Mouse (Mus musculus) cerebellum, adult 2 months (tissue): ENCODE data around the gene Jak3. TPM values are rescaled to one million over a fixed set of nuclear protein-coding genes. Genes with fewer than 3 reads are reported as not detected.

Experiments used
- DNase-seq, 2 experiments: peaks; one replicate each; pipeline ENCODE4 v3.0.0; 2021
- H3K27ac ChIP-seq: fragments of 200-500 bp; 2 replicates; pipeline ENCODE4 v1.5.1; 2012; ENCODE audit warnings: low read length, control low read depth, inconsistent platforms; ENCODE audit not compliant: insufficient read depth
- H3K27me3 ChIP-seq: fragments of 200-500 bp; 2 replicates; pipeline ENCODE4 v1.6.1; 2012; ENCODE audit warnings: inconsistent platforms, mild to moderate bottlenecking, low read length, moderate library complexity; ENCODE audit not compliant: control insufficient read depth, insufficient read depth
- H3K4me1 ChIP-seq: fragments of 200-500 bp; 2 replicates; pipeline ENCODE4 v1.6.1; 2011; ENCODE audit warnings: low read length; ENCODE audit not compliant: control insufficient read depth, insufficient read depth
- H3K4me3 ChIP-seq: fragments of 200-500 bp; replicated peaks from 2 replicates; pipeline ENCODE3; 2011; ENCODE audit warnings: mild to moderate bottlenecking, low read depth, low read length, control low read depth; ENCODE audit not compliant: insufficient read depth
- CTCF ChIP-seq: fragments of 200-500 bp; IDR thresholded peaks from 2 replicates; pipeline ENCODE4 v1.5.1; 2011; ENCODE audit warnings: low read depth, mild to moderate bottlenecking, control low read depth, low read length, moderate library complexity, borderline replicate concordance; ENCODE audit not compliant: insufficient read depth
- POLR2A ChIP-seq: fragments of 200-500 bp; IDR thresholded peaks from 2 replicates; pipeline ENCODE4 v1.6.1; 2011; ENCODE audit warnings: low read length, control low read depth, borderline replicate concordance; ENCODE audit not compliant: insufficient read depth
- WGBS: fragments of 180-500 bp; shearing (Covaris S2); methylation state at CpG from one replicate; pipeline ENCODE4 v1.1.7; 2018; 5-methylcytosine and 5-hydroxymethylcytosine counted together
- polyA plus RNA-seq: library from polyadenylated mRNA; depleted of rRNA; stranded (reverse); fragments of >200 nt; gene quantifications from 2 replicates; pipeline ENCODE4 v1.2.3, GENCODE M21; 2012

Jak3 gene
- polyA plus RNA-seq, 1 experiment, result 3.6 TPM

GRCm38 (mm10) chr8:71631897-71632296 is 44.2 kb upstream of the Jak3 start:
- TF ChIP-seq POLR2A, result no peak
- no peak for TF ChIP-seq CTCF
- no peaks in the 10 kb centered on the region for H3K27me3 ChIP-seq
- 60% methylated on average over 2 of the region's 2 CpGs for WGBS
- no peak for DNase-seq
- H3K4me1 ChIP-seq, result peaks cover 10% of the 10 kb centered on the region
- H3K27ac ChIP-seq, result no peak overlapping the region
- H3K4me3 ChIP-seq, result no peak overlapping the region

DNA sequence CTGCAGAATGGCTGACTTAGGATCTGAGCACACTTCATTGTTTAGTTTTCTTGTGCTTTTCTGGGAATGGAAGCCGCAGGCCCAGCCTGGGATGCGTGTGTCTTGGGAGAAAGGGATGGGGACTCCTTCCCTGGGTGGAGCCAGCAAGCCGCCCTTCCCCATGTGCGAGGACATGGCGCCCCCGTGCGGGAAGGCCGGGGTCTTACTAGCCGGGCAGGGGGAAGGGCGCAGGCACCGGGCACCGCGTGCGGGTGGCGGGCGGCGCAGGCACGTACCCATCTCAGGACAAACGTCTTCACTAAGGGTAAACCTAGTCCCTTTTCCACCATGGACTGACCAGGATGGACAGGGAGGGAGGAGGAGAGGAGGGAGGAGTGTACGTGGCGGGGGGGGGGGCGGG is 42.9 kb upstream of the Jak3 start:
- TF ChIP-seq POLR2A (no peak), CTCF (no peak; the same call in 1 of the 2 replicates)
- no peak overlapping the region for H3K4me3 ChIP-seq
- DNase-seq, result no peak
- H3K4me1 ChIP-seq, result peaks cover 12% of the 10 kb centered on the region
- H3K27me3 ChIP-seq, result no peaks in the 10 kb centered on the region
- 44% methylated on average over 19 of the region's 22 CpGs for WGBS
- no peak overlapping the region for H3K27ac ChIP-seq

- no peaks in the 10 kb centered on the region for H3K27me3 ChIP-seq
- DNase-seq, result no peak
- TF ChIP-seq POLR2A, result no peak
- TF ChIP-seq CTCF, result no peak
- no peak overlapping the region for H3K4me3 ChIP-seq
- H3K4me1 ChIP-seq, result peaks cover 14% of the 10 kb centered on the region
- 39% methylated on average over 26 of the region's 26 CpGs for WGBS
- no peak overlapping the region for H3K27ac ChIP-seq
Observed at GRCm38 (mm10) chr8:71633981-71634667, 42.0 kb upstream of the Jak3 start.

GRCm38 (mm10) chr8:71637149-71638095 is 38.7 kb upstream of the Jak3 start:
- H3K4me3 ChIP-seq, result no peak overlapping the region
- H3K27ac ChIP-seq, result no peak overlapping the region
- H3K4me1 ChIP-seq, result peaks cover 14% of the 10 kb centered on the region
- 70% methylated on average over 8 of the region's 8 CpGs for WGBS
- H3K27me3 ChIP-seq, result no peaks in the 10 kb centered on the region
- DNase-seq, result no peak
- no peak for TF ChIP-seq POLR2A
- no peak for TF ChIP-seq CTCF

DNA sequence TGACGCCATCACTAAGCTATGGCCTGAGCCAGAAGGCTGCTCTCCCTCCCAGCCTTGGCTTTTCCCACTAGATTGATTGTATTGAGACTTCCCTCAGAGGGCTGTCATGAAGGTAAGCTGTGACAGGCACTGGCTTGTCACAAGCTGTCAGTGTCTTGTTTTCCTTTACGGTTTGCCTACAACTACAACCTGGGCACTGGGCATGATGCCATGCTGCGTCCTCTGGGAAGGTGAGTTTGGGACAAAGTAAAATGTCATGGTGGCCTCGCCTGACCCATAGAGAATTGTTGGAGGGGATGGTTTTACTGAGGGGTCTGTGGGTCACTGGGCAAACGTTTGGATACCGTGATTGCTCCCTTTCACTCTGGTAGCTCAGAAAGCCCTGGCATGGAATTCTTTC is 37.8 kb upstream of the Jak3 start:
- TF ChIP-seq CTCF, result no peak
- TF ChIP-seq POLR2A, result no peak
- no peaks in the 10 kb centered on the region for H3K27me3 ChIP-seq
- WGBS, result 40% methylated on average over 6 of the region's 6 CpGs
- H3K4me1 ChIP-seq, result peaks cover 14% of the 10 kb centered on the region
- DNase-seq, result no peak
- H3K4me3 ChIP-seq, result no peak overlapping the region
- no peak overlapping the region for H3K27ac ChIP-seq

DNA sequence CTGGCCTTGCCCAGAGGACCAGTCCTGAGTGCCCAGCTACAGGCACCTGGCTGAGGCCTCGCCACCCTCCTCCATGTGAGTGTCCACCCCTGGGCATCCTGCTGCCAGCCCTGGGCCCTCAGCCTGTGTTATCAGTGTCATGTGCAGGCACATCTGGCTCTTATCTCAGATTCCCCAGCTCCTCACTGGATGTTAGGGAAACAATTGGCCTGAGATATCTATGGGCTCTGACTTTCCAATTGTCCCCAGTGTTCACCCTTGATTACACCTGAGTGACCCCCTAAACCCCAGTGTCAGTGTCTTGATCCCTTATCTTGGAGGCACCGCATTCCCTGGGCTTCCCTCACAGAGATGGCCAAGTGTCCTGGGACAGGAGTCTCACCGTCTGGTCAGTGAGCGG is 36.8 kb upstream of the Jak3 start:
- Histone ChIP-seq H3K4me1 (peaks cover 14% of the 10 kb centered on the region), H3K27me3 (no peaks in the 10 kb centered on the region), H3K27ac (no peak overlapping the region), H3K4me3 (no peak overlapping the region)
- 96% methylated on average over 4 of the region's 4 CpGs for WGBS
- TF ChIP-seq POLR2A, result no peak
- TF ChIP-seq CTCF, result no peak
- no peak for DNase-seq

- no peak for TF ChIP-seq CTCF
- no peak for TF ChIP-seq POLR2A
- no peak overlapping the region for H3K27ac ChIP-seq
- H3K27me3 ChIP-seq, result no peaks in the 10 kb centered on the region
- no peaks in the 10 kb centered on the region for H3K4me1 ChIP-seq
- no peak overlapping the region for H3K4me3 ChIP-seq
- DNase-seq, result no peak
- 78% methylated on average over 9 of the region's 9 CpGs for WGBS
Observed at GRCm38 (mm10) chr8:71645510-71645909, 30.6 kb upstream of the Jak3 start.

DNA sequence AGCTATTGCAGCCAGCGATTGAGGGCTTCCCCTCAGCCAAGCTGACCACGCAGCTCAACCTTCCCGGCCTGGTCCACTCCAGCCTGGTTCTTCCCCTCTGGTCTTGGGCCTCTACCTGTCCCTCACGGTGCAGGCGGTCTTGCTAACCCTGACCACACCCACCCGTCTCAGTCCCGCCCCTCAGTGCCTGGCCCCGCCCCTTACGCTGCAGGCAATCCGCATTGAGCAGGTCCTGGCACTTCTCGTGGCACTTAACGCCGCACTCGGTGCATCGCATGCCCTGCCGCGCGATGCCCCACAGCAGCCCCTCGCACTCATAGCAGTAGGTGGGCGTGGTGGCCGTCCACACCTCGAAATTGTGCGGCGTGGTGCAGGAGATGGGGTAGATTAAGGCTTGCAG is 21.5 kb upstream of the Jak3 start:
- Histone ChIP-seq H3K27me3 (no peaks in the 10 kb centered on the region), H3K4me1 (peaks cover 15% of the 10 kb centered on the region), H3K4me3 (no peak overlapping the region), H3K27ac (no peak overlapping the region)
- WGBS, result 28% methylated on average over 24 of the region's 24 CpGs
- TF ChIP-seq CTCF (no peak), POLR2A (no peak)
- no peak for DNase-seq
